Mouse (Mus musculus) embryonic stem cell, embryonic (primary cell): ENCODE data around the gene Nol3.

Experiments
- CTCF ChIA-PET, 4 experiments: fragments of 300-600 bp in 2 of 4; fragments of 350-600 bp in 2 of 4; sonication (Branson Sonifier 250); formaldehyde crosslinking; loops; one replicate each; lab custom pipeline; 2022; ENCODE audit warnings: inconsistent platforms in 2 of 4; lab: Charles Lee
- POLR2A ChIA-PET, 4 experiments: fragments of 300-600 bp in 2 of 4; fragments of 350-600 bp in 2 of 4; sonication (Branson Sonifier 250); formaldehyde crosslinking; loops; one replicate each; lab custom pipeline; 2022; ENCODE audit warnings: antibody characterized with exemption in 4 of 4, inconsistent platforms in 1 of 4; lab: Charles Lee

Gene Nol3

DNA sequence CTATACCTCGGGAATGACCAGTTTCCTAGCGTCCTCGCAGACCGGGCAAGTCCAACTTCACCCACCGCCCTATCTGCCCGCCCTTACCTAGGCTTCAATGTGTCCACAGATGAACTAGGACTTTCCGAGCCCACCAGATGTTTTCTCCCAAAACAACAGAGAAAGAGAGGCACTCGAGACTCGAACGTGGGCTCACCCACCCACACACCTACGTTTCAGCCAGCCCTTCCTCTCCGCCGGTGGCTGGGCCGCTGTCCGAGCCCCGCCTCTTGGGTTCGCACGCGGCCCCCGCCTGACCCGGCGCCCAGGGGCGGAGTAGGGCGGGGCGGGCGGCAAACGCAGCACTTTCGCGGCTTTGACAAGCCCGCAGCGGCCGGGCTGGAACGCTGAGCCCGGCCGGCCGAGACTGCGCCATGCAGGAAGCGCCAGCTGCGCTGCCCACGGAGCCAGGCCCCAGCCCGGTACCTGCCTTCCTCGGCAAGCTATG is 6.4 kb upstream of the Nol3 start, which contains the start of gene Hsf4:
TSS of gene Hsf4 (plus strand) at position 341 of the 487 bp plus-strand sequence.
- ChIA-PET POLR2A (interaction anchor here in 3 of 4 experiments (0.9 to 3.8 kb wide), 13 partner anchors 10 to 134 kb away, joined by 3 to 35 read pairs (median 6); partner anchors contain the start of genes 4931428F04Rik (in 2 of the 3), B3gnt9 (in 2 of the 3), Cbfb (in 1 of the 3) and D230025D16Rik (in 1 of the 3)), CTCF (interaction anchor here (0.9 to 2.3 kb wide), 8 partner anchors 10 to 150 kb away, joined by 3 to 18 read pairs (median 5); no protein-coding TSS in a partner anchor)

DNA sequence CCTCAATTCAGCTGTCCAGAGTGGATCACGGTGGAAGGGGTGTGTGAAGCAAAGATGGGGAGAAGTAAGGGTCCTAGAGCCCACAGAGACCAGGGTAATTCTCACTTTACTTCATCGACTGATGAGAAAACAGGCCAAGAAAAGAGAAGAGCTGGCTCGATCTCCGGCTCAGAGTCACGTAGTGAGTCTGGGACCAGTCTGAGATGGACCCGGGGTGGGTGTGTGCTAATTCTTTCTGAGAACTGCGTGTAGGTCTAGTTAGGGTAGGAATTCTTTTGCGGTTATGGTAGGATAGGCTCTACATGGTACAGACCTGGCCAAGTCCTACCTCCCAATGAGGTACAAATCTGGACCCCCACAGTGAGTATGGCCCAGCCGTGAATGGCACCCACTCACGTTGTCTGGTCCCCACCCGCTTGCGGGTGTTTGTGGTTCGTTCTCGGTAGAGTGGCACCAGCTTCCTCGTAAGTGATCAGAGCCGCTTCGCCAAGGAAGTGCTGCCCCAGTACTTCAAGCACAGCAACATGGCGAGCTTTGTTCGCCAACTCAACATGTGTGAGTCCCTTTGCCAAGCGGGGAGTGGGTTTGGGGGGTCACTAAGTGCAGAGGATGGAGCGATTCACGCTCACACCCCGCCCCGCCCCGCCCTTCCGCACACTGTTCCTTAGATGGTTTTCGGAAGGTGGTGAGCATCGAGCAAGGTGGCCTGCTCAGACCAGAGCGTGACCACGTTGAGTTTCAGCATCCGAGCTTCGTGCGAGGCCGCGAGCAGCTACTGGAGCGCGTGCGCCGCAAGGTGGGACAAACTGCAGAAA is 5.6 kb upstream of the Nol3 start:
- POLR2A ChIA-PET, result interaction anchor here in 3 of 4 experiments (0.7 to 3.8 kb wide), 19 partner anchors 9 to 605 kb away, joined by 3 to 35 read pairs (median 4); partner anchors contain the start of genes 4931428F04Rik (in 3 of the 3), B3gnt9 (in 2 of the 3), Exoc3l (in 2 of the 3) and Cbfb (in 1 of the 3)
- CTCF ChIA-PET, result interaction anchor here (0.6 to 1.5 kb wide), 9 partner anchors 10 to 667 kb away, joined by 3 to 5 read pairs (median 5); no protein-coding TSS in a partner anchor

DNA sequence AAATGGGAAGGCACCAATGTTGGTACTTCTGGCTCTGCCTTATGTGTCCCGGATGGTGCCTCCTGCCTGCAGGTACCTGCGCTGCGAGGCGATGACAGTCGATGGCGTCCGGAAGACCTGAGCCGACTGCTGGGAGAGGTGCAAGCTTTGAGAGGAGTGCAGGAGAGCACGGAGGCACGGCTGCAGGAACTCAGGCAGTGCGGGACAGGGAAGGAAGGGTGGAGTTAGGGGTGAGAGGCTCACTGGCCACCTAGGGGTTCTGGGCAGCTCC is 5.1 kb upstream of the Nol3 start:
- POLR2A ChIA-PET, result interaction anchor here in 3 of 4 experiments (0.5 to 3.8 kb wide), 16 partner anchors 8 to 606 kb away, joined by 3 to 35 read pairs (median 4); partner anchors contain the start of genes 4931428F04Rik (in 2 of the 3), B3gnt9 (in 2 of the 3) and Exoc3l (in 2 of the 3)
- CTCF ChIA-PET, result interaction anchor here (0.6 to 1.5 kb wide), 7 partner anchors 11 to 668 kb away, joined by 3 to 5 read pairs (median 5); no protein-coding TSS in a partner anchor

DNA sequence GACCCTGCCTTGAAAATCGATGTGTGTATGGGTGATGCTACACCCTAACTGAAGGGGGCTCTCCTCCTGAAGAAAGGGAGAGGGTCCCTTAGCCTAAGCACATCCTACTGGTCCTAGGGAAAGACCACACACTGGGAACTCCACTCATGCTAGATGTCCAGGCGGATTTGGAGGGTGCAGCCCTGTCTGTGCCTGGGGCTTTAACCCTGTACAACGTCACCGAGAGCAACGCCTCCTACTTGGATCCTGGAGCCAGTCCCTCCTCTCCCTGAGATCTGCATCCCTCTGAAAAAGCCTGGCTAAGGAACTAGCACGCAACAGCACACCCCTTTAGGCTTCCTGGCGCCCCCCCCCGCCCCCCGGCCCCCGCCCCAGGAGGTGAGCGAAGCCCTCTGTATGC is 553 bp upstream of the Nol3 start:
- CTCF ChIA-PET, result interaction anchor here in 2 of 4 experiments (1.0 to 1.2 kb wide), 3 partner anchors 14 to 20 kb away, joined by 3 to 4 read pairs (median 3); partner anchors contain the start of gene B3gnt9 (in 1 of the 2)

GRCm38 (mm10) chr8:105276292-105277120 is 566 bp downstream of the Nol3 start:
- POLR2A ChIA-PET, result interaction anchor here (0.5 to 2.5 kb wide), 28 partner anchors 8 to 725 kb away, joined by 3 to 14 read pairs (median 4); partner anchors contain the start of genes 4931428F04Rik (in 4 of the 4), B3gnt9 (in 1 of the 4), D230025D16Rik (in 1 of the 4) and E2f4 (in 1 of the 4)
- CTCF ChIA-PET, result interaction anchor here in 3 of 4 experiments (0.6 to 3.5 kb wide), 16 partner anchors 9 to 210 kb away, joined by 3 to 13 read pairs (median 4); partner anchors contain the start of genes B3gnt9 (in 2 of the 3) and E2f4 (in 1 of the 3)

More for the DNA sequence above, 553 bp upstream of the Nol3 start:
- POLR2A ChIA-PET, result interaction anchor here in 3 of 4 experiments (1.0 to 2.5 kb wide), 9 partner anchors 14 to 54 kb away, joined by 3 to 10 read pairs (median 4); partner anchors contain the start of genes B3gnt9 (in 2 of the 3), 4931428F04Rik (in 1 of the 3) and E2f4 (in 1 of the 3)

DNA sequence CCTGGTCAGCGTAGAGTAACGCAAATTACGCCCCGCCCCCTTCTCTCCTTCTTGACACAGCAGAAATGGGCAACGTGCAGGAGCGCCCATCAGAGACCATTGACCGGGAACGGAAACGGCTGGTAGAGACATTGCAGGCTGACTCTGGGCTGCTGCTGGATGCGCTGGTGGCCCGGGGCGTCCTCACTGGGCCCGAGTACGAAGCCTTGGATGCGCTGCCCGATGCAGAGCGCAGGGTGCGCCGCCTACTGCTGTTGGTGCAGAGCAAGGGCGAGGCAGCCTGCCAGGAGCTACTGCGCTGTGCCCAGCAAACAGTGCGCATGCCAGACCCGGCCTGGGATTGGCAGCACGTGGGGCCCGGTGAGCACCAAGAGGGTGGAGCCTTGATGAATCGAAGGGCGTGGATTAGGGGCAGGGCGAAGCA is 3.0 kb downstream of the Nol3 start:
- POLR2A ChIA-PET, result interaction anchor here in 2 of 4 experiments (0.5 to 3.2 kb wide), 12 partner anchors 8 to 193 kb away, joined by 3 to 22 read pairs (median 6); partner anchors contain the start of genes 4931428F04Rik (in 2 of the 2), E2f4 (in 1 of the 2), Exoc3l (in 1 of the 2) and Hsf4 (in 1 of the 2)
- CTCF ChIA-PET, result interaction anchor here in 2 of 4 experiments (0.5 to 3.5 kb wide), 7 partner anchors 10 to 237 kb away, joined by 3 to 13 read pairs (median 4); partner anchors contain the start of genes 4931428F04Rik (in 1 of the 2) and B3gnt9 (in 1 of the 2)

DNA sequence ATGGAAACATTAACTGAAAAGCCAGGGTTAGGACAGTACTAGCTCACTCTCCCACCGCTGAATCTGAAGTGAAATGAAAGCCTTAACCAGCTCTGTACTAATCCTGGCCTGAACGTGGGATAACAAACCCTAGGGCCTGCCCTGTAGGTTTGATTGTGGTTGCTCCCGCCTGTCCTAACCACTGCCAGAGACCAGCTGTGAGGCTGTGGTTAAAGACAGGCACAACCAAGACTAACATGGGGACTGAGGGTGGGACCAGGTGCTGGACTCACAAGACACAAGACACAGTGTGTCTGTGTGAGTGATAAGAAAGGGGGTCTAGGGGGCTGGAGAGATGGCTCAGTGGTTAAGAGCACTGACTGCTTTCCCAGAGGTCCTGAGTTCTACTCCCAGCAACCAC is 4.6 kb downstream of the Nol3 start:
- CTCF ChIA-PET, result interaction anchor here in 2 of 4 experiments (0.7 to 1.2 kb wide), 4 partner anchors 11 to 160 kb away, joined by 3 to 6 read pairs (median 4); no protein-coding TSS in a partner anchor

GRCm38 (mm10) chr8:105281821-105282220 is 5.9 kb downstream of the Nol3 start:
- CTCF ChIA-PET, result interaction anchor here in 3 of 4 experiments (0.5 to 2.8 kb wide), 5 partner anchors 9 to 679 kb away, joined by 4 to 15 read pairs (median 5); no protein-coding TSS in a partner anchor

More for the DNA sequence above, 4.6 kb downstream of the Nol3 start:
- POLR2A ChIA-PET, result interaction anchor here in 2 of 4 experiments (1.1 to 3.2 kb wide), 9 partner anchors 8 to 20 kb away, joined by 3 to 22 read pairs (median 8); partner anchors contain the start of genes 4931428F04Rik (in 1 of the 2), E2f4 (in 1 of the 2) and Hsf4 (in 1 of the 2)

DNA sequence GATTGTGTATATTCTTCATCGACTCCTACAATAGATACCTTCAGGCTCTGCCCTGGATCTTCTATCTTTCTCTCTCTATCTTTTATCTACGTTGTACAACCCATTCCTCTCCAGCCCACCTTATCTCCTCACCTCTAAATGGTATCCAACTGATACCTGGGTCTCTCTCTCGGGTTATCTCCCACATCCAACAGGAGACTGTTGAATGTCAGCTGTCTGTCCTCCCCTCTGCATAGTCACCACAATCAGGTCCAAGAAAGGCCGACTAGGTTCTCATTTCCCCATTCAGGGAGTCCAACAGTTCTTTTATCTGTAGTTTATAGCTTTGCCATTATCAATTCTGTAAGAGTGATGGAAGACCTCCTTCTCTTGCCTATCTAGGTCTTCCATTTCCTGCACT is 6.3 kb downstream of the Nol3 start:
- ChIA-PET POLR2A (interaction anchor here in 3 of 4 experiments (0.5 to 2.2 kb wide), 9 partner anchors 9 to 137 kb away, joined by 3 to 11 read pairs (median 3); partner anchors contain the start of genes B3gnt9 (in 1 of the 3), E2f4 (in 1 of the 3), Fbxl8 (in 1 of the 3) and Tradd (in 1 of the 3)), CTCF (interaction anchor here in 2 of 4 experiments (0.9 to 2.8 kb wide), 8 partner anchors 8 to 679 kb away, joined by 3 to 15 read pairs (median 4); no protein-coding TSS in a partner anchor)

More at GRCm38 (mm10) chr8:105281821-105282220, 5.9 kb downstream of the Nol3 start:
- POLR2A ChIA-PET, result interaction anchor here in 2 of 4 experiments (0.5 to 2.2 kb wide), 6 partner anchors 9 to 136 kb away, joined by 3 to 11 read pairs (median 3); partner anchors contain the start of genes B3gnt9 (in 1 of the 2) and Hsf4 (in 1 of the 2)

- CTCF ChIA-PET, result interaction anchor here (0.5 to 2.8 kb wide), 21 partner anchors 9 to 680 kb away, joined by 3 to 15 read pairs (median 4); partner anchors contain the start of genes E2f4 (in 1 of the 4) and Fhod1 (in 1 of the 4)
These were observed 7.1 kb downstream of the Nol3 start for GRCm38 (mm10) chr8:105283074-105283473.

GRCm38 (mm10) chr8:105285514-105285913 is 9.6 kb downstream of the Nol3 start:
- ChIA-PET CTCF (interaction anchor here in 2 of 4 experiments (0.9 to 1.9 kb wide), 5 partner anchors 9 to 165 kb away, joined by 3 to 4 read pairs (median 4); no protein-coding TSS in a partner anchor), POLR2A (interaction anchor here in 3 of 4 experiments (0.6 to 1.3 kb wide), 9 partner anchors 8 to 631 kb away, joined by 3 to 6 read pairs (median 3); partner anchors contain the start of genes Exoc3l (in 1 of the 3), Fhod1 (in 1 of the 3) and Nol3 (in 1 of the 3))

More at GRCm38 (mm10) chr8:105283074-105283473, 7.1 kb downstream of the Nol3 start:
- POLR2A ChIA-PET, result interaction anchor here in 3 of 4 experiments (0.8 to 2.2 kb wide), 13 partner anchors 8 to 716 kb away, joined by 3 to 11 read pairs (median 4); partner anchors contain the start of genes B3gnt9 (in 1 of the 3), E2f4 (in 1 of the 3), Exoc3l (in 1 of the 3) and Fbxl8 (in 1 of the 3)

DNA sequence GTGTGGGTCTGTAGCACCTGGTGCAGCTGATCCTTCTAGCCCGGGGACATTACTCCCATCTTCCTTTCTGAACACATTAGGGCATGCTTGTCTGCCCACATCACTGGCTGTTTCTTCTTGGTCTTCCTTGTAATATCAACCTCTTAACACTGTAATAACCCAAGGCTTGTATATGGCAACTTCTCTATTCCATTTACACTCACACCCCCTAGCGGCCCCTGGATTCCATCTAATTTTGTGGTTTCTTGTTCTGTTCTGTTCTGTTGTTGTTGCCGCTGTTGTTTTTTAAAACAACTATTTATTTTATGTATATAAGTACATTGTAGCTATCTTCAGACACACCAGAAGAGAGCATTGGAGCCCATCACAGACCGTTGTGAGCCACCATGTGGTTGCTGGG is 11.0 kb downstream of the Nol3 start:
- ChIA-PET CTCF (interaction anchor here in 2 of 4 experiments (0.6 to 1.9 kb wide), 6 partner anchors 8 to 166 kb away, joined by 3 to 12 read pairs (median 4); no protein-coding TSS in a partner anchor), POLR2A (interaction anchor here in 1 of 4 experiments (1.0 to 1.1 kb wide), 2 partner anchors 11 to 55 kb away, joined by 3 read pairs; partner anchors contain the start of gene E2f4)

DNA sequence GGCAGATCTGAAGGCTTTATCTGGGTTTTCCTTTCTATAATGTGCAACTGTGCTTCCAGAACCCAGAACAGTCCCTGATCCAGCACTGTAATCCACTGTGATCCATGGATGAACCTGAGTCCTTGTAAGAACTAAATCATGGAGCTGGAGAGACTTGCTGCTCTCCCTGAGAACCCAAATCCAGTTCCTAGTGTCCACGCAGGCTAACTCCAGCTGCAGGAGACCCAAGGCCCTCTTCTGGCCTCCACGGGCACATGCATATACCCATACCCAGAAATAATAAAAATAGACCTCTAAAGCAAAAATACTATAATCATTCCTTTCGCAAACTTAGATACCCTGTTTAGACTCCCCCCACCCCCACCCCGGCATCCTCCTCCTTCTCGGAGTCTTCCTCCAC is 12.3 kb downstream of the Nol3 start:
- CTCF ChIA-PET, result interaction anchor here (0.6 to 4.4 kb wide), 11 partner anchors 12 to 685 kb away, joined by 3 to 40 read pairs (median 5); partner anchors contain the start of genes B3gnt9 (in 1 of the 4), Fhod1 (in 1 of the 4) and Slc9a5 (in 1 of the 4)

GRCm38 (mm10) chr8:105288958-105289732 is 13.2 kb downstream of the Nol3 start:
- CTCF ChIA-PET, result interaction anchor here (0.5 to 4.4 kb wide), 39 partner anchors 8 to 718 kb away, joined by 3 to 40 read pairs (median 4); partner anchors contain the start of genes E2f4 (in 3 of the 4), Fhod1 (in 2 of the 4), B3gnt9 (in 1 of the 4) and D230025D16Rik (in 1 of the 4)

More for the DNA sequence above, 12.3 kb downstream of the Nol3 start:
- POLR2A ChIA-PET, result interaction anchor here in 3 of 4 experiments (0.6 to 2.5 kb wide), 13 partner anchors 9 to 664 kb away, joined by 3 to 22 read pairs (median 7); partner anchors contain the start of genes B3gnt9 (in 1 of the 3), D230025D16Rik (in 1 of the 3) and E2f4 (in 1 of the 3)

More at GRCm38 (mm10) chr8:105288958-105289732, 13.2 kb downstream of the Nol3 start:
- POLR2A ChIA-PET, result interaction anchor here (0.6 to 3.6 kb wide), 65 partner anchors 9 to 1977 kb away, joined by 3 to 33 read pairs (median 4); partner anchors contain the start of genes D230025D16Rik (in 3 of the 4), E2f4 (in 3 of the 4), Nol3 (in 3 of the 4) and B3gnt9 (in 2 of the 4)
